Mouse (Mus musculus): Measurements from ENCODE around the gene Large1.
"Not testable (repeated sequence)": the region's sequence is repeated elsewhere in the genome, so short reads cannot be mapped to it uniquely, and the experiment has no call there.

The Large1 gene

GRCm38 (mm10) chr8:73295531-73295930 is 57.8 kb downstream of the Large1 start:
- DNase-seq (ENCODE audit: low spot score in 2 of 2): no peak

- no peak for DNase-seq (ENCODE audit: low spot score in 2 of 2)
Measured at GRCm38 (mm10) chr8:73293655-73294054, 59.7 kb downstream of the Large1 start.

GRCm38 (mm10) chr8:73291630-73292029 is 61.7 kb downstream of the Large1 start:
- no peak for DNase-seq (ENCODE audit: low spot score in 2 of 2)

GRCm38 (mm10) chr8:73290636-73291035 is 62.7 kb downstream of the Large1 start:
- no peak for DNase-seq (ENCODE audit: low spot score in 2 of 2)

GRCm38 (mm10) chr8:73289831-73290230 is 63.5 kb downstream of the Large1 start:
- DNase-seq (ENCODE audit: low spot score in 2 of 2): no peak

- no peak for DNase-seq (ENCODE audit: low spot score in 2 of 2)
Measured at GRCm38 (mm10) chr8:73281996-73282395, 71.3 kb downstream of the Large1 start.

- DNase-seq (ENCODE audit: low spot score in 2 of 2): no peak
Measured at GRCm38 (mm10) chr8:73276015-73276414, 77.3 kb downstream of the Large1 start.

- DNase-seq (ENCODE audit: low spot score in 2 of 2): not testable (repeated sequence)
Measured at GRCm38 (mm10) chr8:73275445-73275844, 77.9 kb downstream of the Large1 start.

- no peak for DNase-seq (ENCODE audit: low spot score in 2 of 2)
Measured at GRCm38 (mm10) chr8:73273150-73273549, 80.2 kb downstream of the Large1 start.

GRCm38 (mm10) chr8:73270991-73271390 is 82.3 kb downstream of the Large1 start:
- DNase-seq (ENCODE audit: low spot score in 2 of 2): no peak

- no peak for DNase-seq (ENCODE audit: low spot score in 2 of 2)
Measured at GRCm38 (mm10) chr8:73257981-73258380, 95.4 kb downstream of the Large1 start.

GRCm38 (mm10) chr8:73244186-73244585 is 109.2 kb downstream of the Large1 start:
- DNase-seq (ENCODE audit: low spot score in 2 of 2): no peak

- DNase-seq (ENCODE audit: low spot score in 2 of 2): no peak
Measured at GRCm38 (mm10) chr8:73242066-73242465, 111.3 kb downstream of the Large1 start.

GRCm38 (mm10) chr8:73234209-73234608 is 119.1 kb downstream of the Large1 start:
- DNase-seq (ENCODE audit: low spot score in 2 of 2): peak in 1 of 2 experiments; percentile 22

- DNase-seq (ENCODE audit: low spot score in 2 of 2): peak; percentile 35 to 82
Measured at GRCm38 (mm10) chr8:73233358-73234041, 119.8 kb downstream of the Large1 start.

- no peak for DNase-seq (ENCODE audit: low spot score in 2 of 2)
Measured at GRCm38 (mm10) chr8:73226841-73227240, 126.5 kb downstream of the Large1 start.

GRCm38 (mm10) chr8:73225654-73226053 is 127.7 kb downstream of the Large1 start:
- peak; percentile 16 to 74 for DNase-seq (ENCODE audit: low spot score in 2 of 2)

GRCm38 (mm10) chr8:73219178-73219811 is 134.0 kb downstream of the Large1 start:
- DNase-seq (ENCODE audit: low spot score in 2 of 2): no peak

GRCm38 (mm10) chr8:73206831-73207230 is 146.5 kb downstream of the Large1 start:
- DNase-seq (ENCODE audit: low spot score in 2 of 2): no peak

GRCm38 (mm10) chr8:73201854-73202253 is 151.5 kb downstream of the Large1 start:
- DNase-seq (ENCODE audit: low spot score in 2 of 2): no peak

GRCm38 (mm10) chr8:73197714-73198113 is 155.6 kb downstream of the Large1 start:
- DNase-seq (ENCODE audit: low spot score in 2 of 2): no peak

- DNase-seq (ENCODE audit: low spot score in 2 of 2): no peak
Measured at GRCm38 (mm10) chr8:73188684-73189083, 164.7 kb downstream of the Large1 start.

GRCm38 (mm10) chr8:73187381-73187780 is 166.0 kb downstream of the Large1 start:
- no peak for DNase-seq (ENCODE audit: low spot score in 2 of 2)
